Mouse (Mus musculus): Measurements from ENCODE around the gene Pnpla1.

DNA sequence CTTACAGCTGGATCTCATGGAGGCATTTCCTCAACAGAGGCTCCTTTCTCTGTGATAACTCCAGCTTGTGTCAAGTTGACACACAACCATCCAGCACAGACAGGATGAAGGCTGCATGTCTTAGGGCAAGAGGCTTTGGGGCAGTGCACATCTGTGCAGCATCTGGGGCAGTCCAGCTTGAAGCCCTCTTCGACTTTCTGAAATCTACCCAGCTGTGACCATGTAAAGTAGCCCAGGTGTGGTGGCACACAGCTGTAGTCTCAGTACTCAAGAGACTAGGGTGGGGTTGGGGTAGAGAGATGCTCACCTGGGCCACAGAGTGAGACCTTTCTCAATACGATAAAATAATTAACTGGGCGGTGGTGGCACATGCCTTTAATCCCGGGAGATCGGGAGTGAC lies 39.6 kb downstream of the Pnpla1 start:
- no peak for TF ChIP-seq CTCF (IDR thresholded peaks at IDR 0.05; ENCODE audit: low read depth)
- TF ChIP-seq EP300 (IDR thresholded peaks at IDR 0.05; ENCODE audit: low read depth): no peak

Measured in liver, postnatal 0 days (tissue).